Mouse (Mus musculus) embryonic facial prominence, embryonic 13.5 days (tissue): ENCODE data around the gene Ccl3. TPM values are rescaled to one million over a fixed set of nuclear protein-coding genes. Genes with fewer than 3 reads are reported as not detected.

ENCODE experiments used
- ATAC-seq: fragments of 200-750 bp; cut with Nextera tagmentation; 2 replicates; pipeline ENCODE4 v1.8.0; 2017; ENCODE audit warnings: low read depth; ENCODE audit not compliant: insufficient number of reproducible peaks, insufficient read depth, low FRiP score, low TSS enrichment
- H3K27ac ChIP-seq: fragments of 300-500 bp; sonication (generic); 2 replicates; pipeline ENCODE4 v1.5.1; 2015; ENCODE audit warnings: moderate library complexity, mild to moderate bottlenecking, inconsistent platforms
- H3K27me3 ChIP-seq: fragments of 300-500 bp; sonication (generic); 2 replicates; pipeline ENCODE4 v1.6.1; 2015; ENCODE audit warnings: mild to moderate bottlenecking, inconsistent platforms
- H3K36me3 ChIP-seq: fragments of 300-500 bp; sonication (generic); 2 replicates; pipeline ENCODE4 v1.6.1; 2015; ENCODE audit warnings: mild to moderate bottlenecking, inconsistent platforms
- H3K4me1 ChIP-seq: fragments of 300-500 bp; sonication (generic); 2 replicates; pipeline ENCODE4 v1.6.1; 2015; ENCODE audit warnings: inconsistent platforms
- H3K4me2 ChIP-seq: fragments of 300-500 bp; sonication (generic); 2 replicates; pipeline ENCODE4 v1.6.1; 2015; ENCODE audit warnings: moderate library complexity, mild to moderate bottlenecking, inconsistent platforms
- H3K4me3 ChIP-seq: fragments of 300-500 bp; sonication (generic); 2 replicates; pipeline ENCODE4 v1.5.1; 2015; ENCODE audit warnings: mild to moderate bottlenecking, inconsistent platforms
- H3K9ac ChIP-seq: fragments of 300-500 bp; sonication (generic); 2 replicates; pipeline ENCODE4 v1.6.1; 2015; ENCODE audit warnings: mild to moderate bottlenecking, inconsistent platforms
- H3K9me3 ChIP-seq: fragments of 300-500 bp; sonication (generic); 2 replicates; pipeline ENCODE4 v1.6.1; 2016; ENCODE audit warnings: inconsistent platforms
- WGBS: fragments of 180-500 bp; shearing (Covaris S2); methylation state at CpG from one replicate; pipeline ENCODE4 v1.1.7; 2015; ENCODE audit warnings: mixed read lengths; 5-methylcytosine and 5-hydroxymethylcytosine counted together
- polyA plus RNA-seq: library from polyadenylated mRNA; unstranded; fragments of >200 nt; fragmentation: Nextera tagmentation; extraction: Ambion mirVana; gene quantifications from 2 replicates; pipeline ENCODE4 v1.2.1, GENCODE M21; 2015

Gene Ccl3
- polyA plus RNA-seq, result 0.38 TPM in 1 of 2 replicates, not detected in the other

DNA sequence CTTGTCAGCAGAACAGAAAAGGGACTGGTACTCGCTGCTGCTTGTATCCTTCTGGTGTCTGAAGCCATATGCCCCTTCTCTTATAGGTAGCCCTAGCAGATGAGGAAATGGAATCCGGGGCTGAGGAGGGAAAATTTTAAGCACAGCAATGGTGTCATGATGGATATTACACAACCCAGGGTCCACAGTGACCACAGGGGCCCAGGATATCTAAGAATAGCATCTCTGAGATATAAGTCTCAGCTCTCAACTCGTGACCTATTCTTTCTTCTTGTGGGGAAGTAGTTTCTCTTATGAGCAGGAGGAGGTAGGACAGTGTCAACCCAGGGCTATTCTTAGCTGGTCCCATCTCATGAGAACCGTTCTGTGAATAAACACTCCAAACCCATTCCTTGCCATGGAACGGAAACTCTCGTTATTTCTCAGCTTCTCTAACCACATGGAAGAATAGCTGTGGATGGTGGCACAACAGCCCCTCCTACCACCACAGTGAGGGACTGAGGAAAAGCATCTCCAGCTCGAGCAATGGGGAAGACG, at the start of gene Ccl3:
TSS of gene Ccl3 (minus strand) at position 51 of the 537 bp plus-strand sequence.
- H3K4me1 ChIP-seq, result no peaks in the 10 kb centered on the region
- no peak within 1 kb of the TSS for H3K4me3 ChIP-seq
- H3K36me3 ChIP-seq, result no peaks in the 10 kb centered on the region
- no peak within 1 kb of the TSS for H3K9ac ChIP-seq
- no peaks in the 10 kb centered on the region; the same call in 1 of the 2 replicates for H3K27me3 ChIP-seq
- no peak for ATAC-seq
- no peak within 1 kb of the TSS for H3K27ac ChIP-seq
- 78% methylated on average over 8 of the region's 8 CpGs for WGBS
- H3K4me2 ChIP-seq, result no peak within 1 kb of the TSS
- H3K9me3 ChIP-seq, result no peaks in the 10 kb centered on the region

DNA sequence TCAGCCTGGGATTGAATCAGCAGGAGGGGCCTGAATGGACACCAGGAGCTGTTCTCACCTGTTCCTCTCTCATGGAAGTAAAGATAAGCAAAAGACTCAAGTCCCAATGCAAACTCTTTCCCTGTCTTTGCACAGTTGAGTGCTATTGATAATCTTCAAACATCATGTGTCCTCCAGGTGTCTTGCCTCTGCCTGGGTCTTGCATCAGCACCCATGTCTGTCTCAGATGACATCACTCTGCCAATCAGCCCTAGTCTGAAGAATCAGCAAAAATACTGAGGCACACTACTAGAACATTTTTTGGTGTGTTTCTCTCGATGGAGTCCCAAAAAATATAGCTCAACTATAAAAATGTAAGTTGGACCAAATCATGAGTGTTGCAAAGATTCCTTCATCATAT, 42.9 kb upstream of the Ccl3 start:
- no peaks in the 10 kb centered on the region for H3K4me1 ChIP-seq
- H3K9me3 ChIP-seq, result no peaks in the 10 kb centered on the region
- H3K36me3 ChIP-seq, result no peaks in the 10 kb centered on the region
- H3K27me3 ChIP-seq, result no peaks in the 10 kb centered on the region
- no peak for ATAC-seq
- no peak overlapping the region for H3K4me3 ChIP-seq
- whole genome bisulfite sequencing, result 57% methylated on average over 1 of the region's 1 CpGs
- H3K9ac ChIP-seq, result no peak overlapping the region
- H3K4me2 ChIP-seq, result no peak overlapping the region
- H3K27ac ChIP-seq, result no peak overlapping the region

DNA sequence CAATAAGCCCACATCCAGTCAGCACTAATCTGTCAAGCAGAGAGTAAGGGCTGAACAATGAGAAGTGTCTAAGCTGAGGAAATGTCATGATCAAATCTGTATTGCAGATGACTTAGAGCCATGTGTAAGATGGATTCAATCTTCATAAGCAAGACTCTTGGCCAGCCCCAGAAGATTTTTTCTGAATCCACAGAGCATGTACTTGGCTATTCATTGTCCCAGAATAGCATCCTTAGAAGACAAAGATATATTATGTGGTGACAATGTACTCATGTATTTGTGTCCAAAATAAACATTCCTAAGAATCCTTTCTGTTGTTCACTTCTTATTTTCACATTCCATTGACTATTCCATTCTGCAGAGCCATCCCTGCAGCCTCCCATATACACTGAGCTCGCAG, 40.8 kb upstream of the Ccl3 start:
- H3K27ac ChIP-seq, result no peak overlapping the region
- no peak overlapping the region for H3K4me3 ChIP-seq
- H3K4me1 ChIP-seq, result no peaks in the 10 kb centered on the region
- H3K9me3 ChIP-seq, result no peaks in the 10 kb centered on the region
- H3K27me3 ChIP-seq, result no peaks in the 10 kb centered on the region
- no peak overlapping the region for H3K4me2 ChIP-seq
- no peaks in the 10 kb centered on the region for H3K36me3 ChIP-seq
- no peak for ATAC-seq
- 79% methylated on average over 1 of the region's 1 CpGs for WGBS
- no peak overlapping the region for H3K9ac ChIP-seq

DNA sequence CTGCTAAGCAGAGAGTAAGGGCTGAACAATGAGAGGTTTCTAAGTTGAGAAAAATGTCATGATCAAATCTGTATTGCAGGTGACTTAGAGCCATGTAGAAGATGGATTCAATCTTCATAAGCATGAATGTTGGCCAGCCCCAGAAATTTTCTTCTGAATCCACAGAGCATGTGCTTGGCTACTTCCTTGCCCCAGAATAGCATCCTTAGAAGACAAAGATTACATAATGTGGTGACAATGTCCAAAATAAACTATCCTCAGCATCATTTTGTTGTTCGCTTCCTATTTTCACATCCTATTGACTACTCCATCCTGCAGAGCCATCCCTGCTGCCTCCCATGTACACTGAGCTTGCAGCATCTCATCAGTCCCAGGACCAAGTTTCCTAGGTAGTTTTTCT, 26.5 kb upstream of the Ccl3 start:
- 90% methylated on average over 1 of the region's 1 CpGs for WGBS
- Histone ChIP-seq H3K4me1 (no peaks in the 10 kb centered on the region), H3K9me3 (no peaks in the 10 kb centered on the region), H3K27me3 (no peaks in the 10 kb centered on the region), H3K27ac (no peak overlapping the region), H3K36me3 (no peaks in the 10 kb centered on the region), H3K4me2 (no peak overlapping the region), H3K4me3 (no peak overlapping the region), H3K9ac (no peak overlapping the region)
- no peak for ATAC-seq

DNA sequence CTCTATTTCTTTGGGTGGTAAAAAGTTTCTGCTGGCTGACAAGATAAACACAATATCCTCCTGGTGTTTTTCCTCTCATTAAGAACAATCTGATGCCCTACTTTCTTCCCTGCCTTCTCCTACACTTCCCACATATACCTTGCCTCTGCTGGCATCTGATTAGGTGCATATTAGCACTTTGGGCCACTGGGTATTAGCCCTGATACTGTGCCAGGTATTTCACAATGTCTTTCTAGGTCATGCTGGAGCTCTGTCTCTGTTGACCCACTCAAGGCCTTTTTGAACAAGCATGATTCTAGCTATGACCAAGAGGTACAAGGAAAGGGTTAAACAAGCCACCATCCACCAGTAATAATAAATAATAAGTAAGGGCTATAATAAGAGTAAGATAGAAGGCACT, 22.6 kb upstream of the Ccl3 start:
- H3K27me3 ChIP-seq, result no peaks in the 10 kb centered on the region
- H3K4me3 ChIP-seq, result no peak overlapping the region
- ATAC-seq, result no peak
- H3K9ac ChIP-seq, result no peak overlapping the region
- H3K36me3 ChIP-seq, result no peaks in the 10 kb centered on the region
- no peak overlapping the region for H3K4me2 ChIP-seq
- H3K27ac ChIP-seq, result no peak overlapping the region
- H3K4me1 ChIP-seq, result no peaks in the 10 kb centered on the region
- no peaks in the 10 kb centered on the region for H3K9me3 ChIP-seq

DNA sequence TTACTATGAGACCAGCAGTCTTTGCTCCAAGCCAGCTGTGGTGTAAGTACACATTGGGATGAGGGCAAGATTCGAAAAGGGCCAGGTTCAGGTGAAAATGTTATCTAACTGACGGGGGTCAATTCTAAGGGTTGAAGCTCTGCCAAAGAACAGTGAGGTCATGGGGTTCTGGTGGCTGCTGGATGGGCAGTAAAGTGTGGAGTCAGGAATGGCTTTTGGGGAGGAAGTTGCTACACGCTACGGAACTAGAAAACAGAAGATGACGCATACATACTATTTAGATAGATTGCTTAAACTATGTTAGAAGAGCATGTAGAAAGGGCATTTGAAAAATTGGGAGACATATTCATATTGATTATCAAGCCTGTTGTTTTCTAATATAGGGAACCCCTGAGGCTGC, 14.4 kb upstream of the Ccl3 start:
- WGBS, result 83% methylated on average over 5 of the region's 5 CpGs
- H3K36me3 ChIP-seq, result no peaks in the 10 kb centered on the region
- H3K4me2 ChIP-seq, result no peak overlapping the region
- no peaks in the 10 kb centered on the region for H3K27me3 ChIP-seq
- no peaks in the 10 kb centered on the region for H3K9me3 ChIP-seq
- H3K9ac ChIP-seq, result no peak overlapping the region
- ATAC-seq, result no peak
- no peak overlapping the region for H3K27ac ChIP-seq
- no peaks in the 10 kb centered on the region for H3K4me1 ChIP-seq
- H3K4me3 ChIP-seq, result no peak overlapping the region

DNA sequence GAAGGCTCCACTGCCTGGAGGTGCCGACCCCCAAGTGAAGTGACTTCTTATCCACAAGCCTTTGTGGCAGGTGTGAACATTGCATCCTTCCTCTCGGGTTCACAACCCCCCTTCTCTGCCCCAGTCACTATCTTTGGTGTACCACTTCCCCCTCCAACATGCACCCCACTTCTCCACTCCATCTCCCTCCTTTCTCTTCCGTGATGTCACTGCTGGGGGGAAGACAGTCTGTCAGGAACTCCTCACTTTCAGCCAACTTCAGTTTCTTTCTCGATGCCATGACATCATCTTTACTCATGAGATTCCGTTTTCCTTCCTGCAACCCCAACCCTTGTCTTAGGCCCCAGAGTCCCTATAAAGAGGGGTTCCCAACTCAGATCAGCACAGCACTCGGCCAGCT, 13.0 kb upstream of the Ccl3 start, which contains the start of gene Ccl4:
TSS of gene Ccl4 (plus strand) at position 381 of the 400 bp plus-strand sequence.
- ATAC-seq, result no peak
- 77% methylated on average over 6 of the region's 6 CpGs for WGBS
- H3K27me3 ChIP-seq, result no peaks in the 10 kb centered on the region
- H3K27ac ChIP-seq, result no peak within 1 kb of the TSS
- H3K4me1 ChIP-seq, result no peaks in the 10 kb centered on the region
- no peak within 1 kb of the TSS for H3K4me3 ChIP-seq
- no peak within 1 kb of the TSS for H3K9ac ChIP-seq
- no peak within 1 kb of the TSS for H3K4me2 ChIP-seq
- H3K9me3 ChIP-seq, result no peaks in the 10 kb centered on the region
- no peaks in the 10 kb centered on the region for H3K36me3 ChIP-seq

DNA sequence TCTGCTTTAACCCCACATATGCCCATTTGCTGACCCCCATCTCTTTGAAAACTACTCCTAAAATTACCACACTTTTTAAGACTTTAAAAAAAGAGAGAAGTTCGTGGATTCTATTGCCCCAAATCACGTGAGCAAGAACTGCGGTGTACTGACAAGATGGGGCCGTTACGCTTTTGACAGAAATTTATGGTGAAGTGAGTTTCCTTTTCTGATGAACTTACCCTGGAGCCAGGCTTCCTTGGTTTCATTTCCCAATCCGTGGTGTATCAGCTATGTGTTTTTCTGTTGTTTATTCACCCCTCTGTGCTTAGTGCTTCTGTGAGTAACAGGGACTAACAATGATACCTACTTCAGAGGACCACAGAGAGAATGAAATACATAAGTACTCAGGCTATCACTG, 9.6 kb upstream of the Ccl3 start:
- no peak overlapping the region for H3K4me3 ChIP-seq
- ATAC-seq, result no peak
- H3K27ac ChIP-seq, result no peak overlapping the region
- H3K4me1 ChIP-seq, result no peaks in the 10 kb centered on the region
- no peaks in the 10 kb centered on the region for H3K36me3 ChIP-seq
- no peaks in the 10 kb centered on the region for H3K27me3 ChIP-seq
- WGBS, result 69% methylated on average over 6 of the region's 6 CpGs
- no peaks in the 10 kb centered on the region for H3K9me3 ChIP-seq
- no peak overlapping the region for H3K9ac ChIP-seq
- no peak overlapping the region for H3K4me2 ChIP-seq

DNA sequence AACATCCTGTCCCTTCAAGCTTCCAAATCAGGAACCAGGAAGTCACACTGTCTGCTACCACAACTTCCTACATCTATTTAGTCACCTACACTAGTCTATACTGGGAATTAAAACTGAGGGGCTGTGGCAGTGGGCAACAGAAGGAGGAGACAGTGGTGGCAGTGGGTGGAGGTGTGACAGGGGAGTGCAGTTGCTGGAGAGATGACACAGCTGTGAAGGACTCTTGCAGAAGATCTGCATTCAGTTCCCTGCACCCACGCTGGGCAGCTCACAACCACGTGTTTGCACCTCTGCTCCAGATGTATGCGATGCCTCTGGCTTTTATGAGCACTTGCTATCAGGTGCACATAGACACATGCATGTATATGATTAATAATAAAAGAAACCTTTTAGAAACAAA, 8.4 kb upstream of the Ccl3 start:
- WGBS, result 80% methylated on average over 3 of the region's 3 CpGs
- no peaks in the 10 kb centered on the region for H3K4me1 ChIP-seq
- no peak overlapping the region for H3K27ac ChIP-seq
- H3K9ac ChIP-seq, result no peak overlapping the region
- no peaks in the 10 kb centered on the region for H3K36me3 ChIP-seq
- H3K27me3 ChIP-seq, result no peaks in the 10 kb centered on the region
- ATAC-seq, result no peak
- no peak overlapping the region for H3K4me2 ChIP-seq
- H3K4me3 ChIP-seq, result no peak overlapping the region
- no peaks in the 10 kb centered on the region for H3K9me3 ChIP-seq

DNA sequence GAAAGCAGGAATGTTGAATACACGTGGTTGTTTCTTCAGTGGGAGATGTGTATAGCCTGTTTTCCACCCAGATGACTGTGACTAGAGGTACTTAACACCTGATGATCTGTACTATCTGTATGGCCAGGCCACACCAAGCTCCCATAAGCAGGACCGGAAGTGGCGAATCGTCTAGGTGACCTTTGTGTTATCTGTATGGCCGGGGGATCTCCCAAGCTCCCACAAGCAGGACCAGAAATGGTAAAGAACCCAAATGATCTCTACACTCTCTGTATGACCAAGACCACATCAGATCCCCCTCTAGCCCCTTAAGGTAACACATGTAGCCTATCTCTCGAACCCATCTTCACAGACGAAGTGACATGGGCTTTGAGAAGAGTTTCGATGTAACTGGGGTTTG, 5.5 kb upstream of the Ccl3 start:
- WGBS, result 88% methylated on average over 8 of the region's 8 CpGs
- no peak overlapping the region for H3K9ac ChIP-seq
- H3K4me1 ChIP-seq, result no peaks in the 10 kb centered on the region
- ATAC-seq, result no peak
- H3K27ac ChIP-seq, result no peak overlapping the region
- no peak overlapping the region for H3K4me3 ChIP-seq
- no peaks in the 10 kb centered on the region for H3K9me3 ChIP-seq
- no peak overlapping the region for H3K4me2 ChIP-seq
- no peaks in the 10 kb centered on the region for H3K36me3 ChIP-seq
- H3K27me3 ChIP-seq, result no peaks in the 10 kb centered on the region

DNA sequence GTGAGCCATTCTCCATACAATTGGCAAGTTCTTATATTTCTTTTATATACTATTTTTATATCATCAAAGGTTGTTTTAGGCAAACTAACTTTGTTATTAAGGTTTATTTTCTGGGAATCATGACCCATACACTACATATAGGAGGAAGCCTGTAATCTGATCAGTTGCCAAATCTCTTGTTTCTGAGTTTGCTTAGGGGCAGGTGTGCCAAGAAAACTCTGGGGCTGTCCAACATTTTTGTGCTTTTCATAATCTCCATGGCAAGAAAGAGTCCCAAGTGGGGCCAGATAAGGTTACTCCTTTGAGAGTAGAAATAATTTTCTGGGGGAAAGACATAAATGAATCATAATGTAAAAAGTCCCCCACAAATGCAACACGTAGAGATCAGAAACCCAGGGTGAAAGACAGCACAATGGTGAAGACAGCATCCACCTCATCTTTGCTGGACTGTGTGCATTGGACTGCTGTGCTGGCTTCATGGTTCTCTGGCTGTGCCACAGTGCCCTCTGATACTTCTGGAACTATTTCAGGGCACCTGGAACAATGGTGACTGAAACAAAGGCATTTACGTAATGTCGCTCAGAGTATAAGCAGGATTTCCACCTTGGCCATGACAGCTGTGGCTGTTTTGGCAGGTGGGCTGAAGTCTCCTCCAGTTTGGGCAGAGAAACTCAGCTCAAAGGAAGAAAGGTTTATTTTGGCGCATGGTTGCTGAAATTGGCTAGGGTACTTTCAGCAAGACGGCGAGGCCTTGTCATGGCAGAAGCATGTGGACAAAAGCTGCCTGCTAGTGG, 2.6 kb downstream of the Ccl3 start:
- ATAC-seq, result no peak
- Histone ChIP-seq H3K9ac (no peak overlapping the region), H3K9me3 (no peaks in the 10 kb centered on the region), H3K36me3 (no peaks in the 10 kb centered on the region), H3K4me2 (no peak overlapping the region), H3K27me3 (no peaks in the 10 kb centered on the region; the same call in 1 of the 2 replicates), H3K4me3 (no peak overlapping the region), H3K4me1 (no peaks in the 10 kb centered on the region), H3K27ac (no peak overlapping the region)
- 89% methylated on average over 6 of the region's 6 CpGs for WGBS

DNA sequence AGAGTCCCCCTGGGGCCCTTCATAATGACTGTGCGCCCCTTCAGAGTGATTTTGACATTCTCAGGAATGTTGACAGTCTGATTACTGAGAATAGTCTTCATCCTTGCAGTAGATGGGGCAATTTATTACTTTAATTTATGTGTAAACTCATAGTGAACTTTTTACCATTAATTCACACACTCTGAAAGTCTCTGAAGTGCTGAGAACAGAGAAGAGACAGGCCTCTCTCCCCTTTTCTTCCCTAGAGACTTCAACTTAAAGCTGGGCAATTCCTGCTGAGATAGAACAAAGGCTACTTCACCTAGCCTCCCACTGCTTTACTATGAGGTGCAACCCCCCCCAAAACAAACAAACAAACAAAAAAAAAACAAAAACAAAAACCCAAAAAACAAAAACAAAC, 3.6 kb downstream of the Ccl3 start, which contains the start of gene Rpl9-ps1:
TSS of gene Rpl9-ps1 (minus strand) at position 101 of the 400 bp plus-strand sequence.
- 77% methylated on average over 1 of the region's 1 CpGs for WGBS
- no peaks in the 10 kb centered on the region; the same call in 1 of the 2 replicates for H3K27me3 ChIP-seq
- H3K4me1 ChIP-seq, result no peaks in the 10 kb centered on the region
- no peaks in the 10 kb centered on the region for H3K36me3 ChIP-seq
- H3K9me3 ChIP-seq, result no peaks in the 10 kb centered on the region
- no peak within 1 kb of the TSS for H3K4me2 ChIP-seq
- H3K9ac ChIP-seq, result no peak within 1 kb of the TSS
- no peak for ATAC-seq
- no peak within 1 kb of the TSS for H3K4me3 ChIP-seq
- H3K27ac ChIP-seq, result no peak within 1 kb of the TSS
